Mouse (Mus musculus) thymus, adult 2 months (tissue): Measurements from ENCODE around the gene Rnf186.

ENCODE experiments used
- CTCF ChIP-seq: fragments of 200-500 bp; IDR thresholded peaks from 2 replicates; pipeline ENCODE4 v1.5.1; 2012; ENCODE audit warnings: mild to moderate bottlenecking, control low read depth, low read length, moderate library complexity, borderline replicate concordance; ENCODE audit not compliant: control insufficient read depth, poor library complexity, insufficient read depth; ENCODE audit errors: extremely low read depth
- POLR2A ChIP-seq: fragments of 200-500 bp; IDR thresholded peaks from 2 replicates; pipeline ENCODE4 v1.6.1; 2012; ENCODE audit warnings: mild to moderate bottlenecking, low read length, control low read depth, moderate library complexity; ENCODE audit not compliant: control insufficient read depth, poor library complexity, insufficient read depth; ENCODE audit errors: extremely low read depth

DNA sequence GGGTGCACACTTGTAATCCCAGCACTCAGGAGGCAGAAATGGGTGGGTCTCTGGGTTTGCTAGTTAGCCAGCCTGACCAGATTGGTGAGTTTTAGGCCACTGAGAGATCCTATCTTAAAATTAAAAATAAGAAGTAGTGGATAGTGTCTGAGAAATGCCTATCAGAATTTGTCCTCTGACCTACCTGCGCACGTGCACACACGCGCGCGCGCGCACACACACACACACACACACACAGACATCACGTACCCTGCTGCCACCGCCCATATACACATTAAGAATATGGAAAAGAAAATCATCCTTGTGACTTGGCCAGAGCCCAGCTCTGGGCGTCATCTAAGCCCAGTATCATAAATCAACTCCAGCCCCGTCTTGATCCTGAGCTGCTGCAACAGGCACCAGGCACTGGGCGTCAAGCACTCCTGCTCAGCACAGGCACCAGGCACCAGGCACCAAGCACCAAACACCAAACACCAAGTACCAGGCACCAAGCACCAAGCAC is 44.3 kb downstream of the Rnf186 start:
- TF ChIP-seq POLR2A = no peak
- no peak for TF ChIP-seq CTCF
